Mouse (Mus musculus): ENCODE results near the gene Wnt5b.

The Wnt5b gene

GRCm38 (mm10) chr6:119389089-119389488, 155.1 kb downstream of the Wnt5b start:
- no peak for DNase-seq (ENCODE audit: low read depth, low spot score)

GRCm38 (mm10) chr6:119388650-119389012, 155.5 kb downstream of the Wnt5b start:
- peak; percentile 97 for DNase-seq (ENCODE audit: low read depth, low spot score)

- peak; percentile 67 for DNase-seq (ENCODE audit: low read depth, low spot score)
Measured at GRCm38 (mm10) chr6:119387801-119388649, 156.1 kb downstream of the Wnt5b start.

- no peak for DNase-seq (ENCODE audit: low read depth, low spot score)
Measured at GRCm38 (mm10) chr6:119386821-119387220, 157.3 kb downstream of the Wnt5b start.

GRCm38 (mm10) chr6:119386421-119386820, 157.7 kb downstream of the Wnt5b start:
- DNase-seq (ENCODE audit: low read depth, low spot score): no peak

GRCm38 (mm10) chr6:119385668-119386067, 158.5 kb downstream of the Wnt5b start:
- peak; percentile 26 for DNase-seq (ENCODE audit: low read depth, low spot score)

Data from R1 (cell line).